Mouse (Mus musculus): ENCODE data around the gene Atxn1.

GRCm38 (mm10) chr13:45740369-45740768, 224.4 kb downstream of the Atxn1 start:
- TF ChIP-seq MEF2A (IDR thresholded peaks at IDR 0.05; ENCODE audit: borderline replicate concordance, low read depth, low read length) (no peak), UBTF (IDR thresholded peaks at IDR 0.05; ENCODE audit: low read depth, low read length) (no peak), POLR2A (IDR thresholded peaks at IDR 0.05; ENCODE audit: low read depth, low read length) (no peak)
